ENCODE assay signal across 10 mouse cellular contexts in the genomic region with DNA sequence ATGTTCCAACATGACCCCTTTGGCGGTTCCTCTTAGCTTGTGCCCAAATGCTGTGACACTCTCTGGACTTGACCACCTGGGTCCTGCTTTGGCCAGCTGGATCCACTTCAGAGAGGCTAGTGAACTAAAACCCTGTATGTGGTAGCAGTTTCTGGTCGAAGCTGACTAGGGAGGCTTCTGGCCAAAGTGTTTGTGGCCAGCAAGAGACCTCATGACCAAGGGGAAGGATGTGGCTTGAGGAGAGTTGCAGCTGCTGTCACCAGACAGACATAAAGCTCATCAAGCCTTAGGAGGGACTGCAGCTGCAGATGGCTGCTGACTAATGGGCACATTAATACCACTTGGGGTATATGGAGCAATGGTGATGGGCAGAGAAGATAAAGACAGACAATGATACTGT.
DNase-seq lines count a peak whose midpoint lies in the region; ATAC-seq and TF ChIP-seq lines count a peak whose summit lies in the region.
"Had no signal": no experiment of that assay in that cellular context is flagged by ENCODE, and none has a peak within 500 bp of the region (broad histone marks: within the 10 kb centered on the region; RNA-seq: fewer than 3 reads in every experiment).

No protein-coding gene starts in this region.

- TF ChIP-seq CTCF in lung, embryonic 14.5 days (IDR thresholded peaks at IDR 0.05; ENCODE audit: low read depth), result no peak

- intact Hi-C loops in left cerebral cortex, postnatal 4 days (cut with DNase I), result no loop called here

- peak; percentile 24 for DNase-seq in cerebellum, adult 11-12 months
- DNase-seq in cerebellum, adult 8-10 months, result no peak
- peak; percentile 71 for DNase-seq in lung, embryonic 14.5 days
- no peak for DNase-seq in lung, postnatal 14 days
- DNase-seq in limb, embryonic 10.5 days (ENCODE audit: low spot score), result no peak
- no peak for DNase-seq in left cerebral cortex, postnatal 4 days
- DNase-seq in spleen, postnatal 4 days (ENCODE audit: low spot score in 2 of 2), result no peak

- H3K27me3 ChIP-seq in lung, embryonic 14.5 days (ENCODE audit: insufficient read depth, low read length), result no peaks in the 10 kb centered on the region
- H3K27me3 ChIP-seq in limb, embryonic 10.5 days (ENCODE audit: low read depth, poor library complexity, severe bottlenecking), result no peaks in the 10 kb centered on the region
- H3K27me3 ChIP-seq: intestine, embryonic 15.5 days had no signal

- peak overlapping the region; percentile 47 for H3K27ac ChIP-seq in lung, embryonic 14.5 days (ENCODE audit: low read depth)
- 0 out of 2 replicates have a peak overlapping the region, but pooled peaks have one; percentile 46 for H3K27ac ChIP-seq in limb, embryonic 10.5 days
- H3K27ac ChIP-seq: forebrain, embryonic 10.5 days; intestine, embryonic 15.5 days had no signal

- H3K36me3 ChIP-seq in lung, embryonic 14.5 days (ENCODE audit: insufficient read depth), result no peaks in the 10 kb centered on the region
- 0 out of 2 replicates have a peak, but pooled peaks cover 2% of the 10 kb centered on the region for H3K36me3 ChIP-seq in limb, embryonic 10.5 days
- H3K36me3 ChIP-seq: forebrain, embryonic 10.5 days; intestine, embryonic 15.5 days had no signal

- peaks cover 38% of the 10 kb centered on the region for H3K4me1 ChIP-seq in lung, embryonic 14.5 days (ENCODE audit: insufficient read depth)
- H3K4me1 ChIP-seq in limb, embryonic 10.5 days, result peaks cover 40% of the 10 kb centered on the region

- H3K9ac ChIP-seq in lung, embryonic 14.5 days, result no peak overlapping the region
- H3K9ac ChIP-seq: intestine, embryonic 15.5 days had no signal

- H3K4me3 ChIP-seq in lung, embryonic 14.5 days (ENCODE audit: low read depth, low read length), result no peak overlapping the region
- no peak overlapping the region for H3K4me3 ChIP-seq in limb, embryonic 10.5 days
- H3K4me3 ChIP-seq: forebrain, embryonic 10.5 days; intestine, embryonic 15.5 days had no signal

- WGBS in lung, embryonic 14.5 days, result 37% methylated on average over 2 of the region's 2 CpGs
- 70% methylated on average over 2 of the region's 2 CpGs for WGBS in limb, embryonic 10.5 days

- no peak overlapping the region for H3K4me2 ChIP-seq in lung, embryonic 14.5 days
- H3K4me2 ChIP-seq: intestine, embryonic 15.5 days had no signal

- peak; percentile 60 for ATAC-seq in lung, embryonic 14.5 days (ENCODE audit: insufficient read depth)
- ATAC-seq in neutrophil, adult 5-6 weeks (ENCODE audit: extremely low read depth, insufficient number of reproducible peaks, low FRiP score, poor library complexity, severe bottlenecking), result 0 out of 2 replicates have a peak, but pooled peaks have one; percentile 3
- ATAC-seq: intestine, embryonic 15.5 days had no signal

- no peaks in the 10 kb centered on the region for H3K9me3 ChIP-seq in lung, embryonic 14.5 days (ENCODE audit: low read depth, low read length)
- H3K9me3 ChIP-seq in limb, embryonic 10.5 days (replicated peaks), result no peaks in the 10 kb centered on the region
- H3K9me3 ChIP-seq: intestine, embryonic 15.5 days had no signal

Comparison
In these comparisons a context has a peak if more than half of its experiments do, and no peak if none do; other contexts are left out.
1. DNase-seq: peak in cerebellum, adult 11-12 months (single experiment) and lung, embryonic 14.5 days (single experiment); none in cerebellum, adult 8-10 months (single experiment), lung, postnatal 14 days (single experiment), limb, embryonic 10.5 days (single experiment), left cerebral cortex, postnatal 4 days (single experiment) and spleen, postnatal 4 days (0 of 2).